Mouse (Mus musculus) kidney, postnatal 36 days (tissue): ENCODE results near the gene Clic4.

Source experiments
- DNase-seq, 2 experiments: peaks; one replicate each; pipeline ENCODE4 v3.0.0; 2021 to 2022; ENCODE audit warnings: mixed read lengths in 2 of 2

The Clic4 gene

GRCm38 (mm10) chr4:135272640-135273306 lies at the start of gene Clic4:
Clic4 (minus strand) TSS chr4:135272814.
- DNase-seq: peak; percentile 99 to 100

- DNase-seq: peak; percentile 74 to 83
Measured at GRCm38 (mm10) chr4:135317966-135318365, 45.4 kb upstream of the Clic4 start.

- no peak for DNase-seq
Measured at GRCm38 (mm10) chr4:135317539-135317938, 44.9 kb upstream of the Clic4 start.

GRCm38 (mm10) chr4:135315287-135315686 lies 42.7 kb upstream of the Clic4 start:
- no peak for DNase-seq

GRCm38 (mm10) chr4:135314419-135314832 lies 41.8 kb upstream of the Clic4 start:
- DNase-seq: no peak

GRCm38 (mm10) chr4:135313761-135314241 lies 41.2 kb upstream of the Clic4 start:
- DNase-seq: peak; percentile 36 to 60

- DNase-seq: peak; percentile 36 to 43
Measured at GRCm38 (mm10) chr4:135313111-135313691, 40.6 kb upstream of the Clic4 start.

GRCm38 (mm10) chr4:135312706-135313105 lies 40.1 kb upstream of the Clic4 start:
- DNase-seq: peak; percentile 83 to 86

- peak; percentile 60 to 69 for DNase-seq
Measured at GRCm38 (mm10) chr4:135310371-135310770, 37.8 kb upstream of the Clic4 start.

GRCm38 (mm10) chr4:135309726-135310125 lies 37.1 kb upstream of the Clic4 start:
- no peak for DNase-seq

- DNase-seq: no peak
Measured at GRCm38 (mm10) chr4:135309112-135309659, 36.6 kb upstream of the Clic4 start.

- peak in 1 of 2 experiments; percentile 61 for DNase-seq
Measured at GRCm38 (mm10) chr4:135306971-135307632, 34.5 kb upstream of the Clic4 start.

GRCm38 (mm10) chr4:135306533-135306932 lies 33.9 kb upstream of the Clic4 start:
- DNase-seq: peak; percentile 88 to 89

- no peak for DNase-seq
Measured at GRCm38 (mm10) chr4:135302261-135302660, 29.6 kb upstream of the Clic4 start.

GRCm38 (mm10) chr4:135301166-135301565 lies 28.6 kb upstream of the Clic4 start:
- no peak for DNase-seq

- DNase-seq: no peak
Measured at GRCm38 (mm10) chr4:135300248-135301041, 27.8 kb upstream of the Clic4 start.

GRCm38 (mm10) chr4:135298680-135299079 lies 26.1 kb upstream of the Clic4 start:
- no peak for DNase-seq

GRCm38 (mm10) chr4:135297931-135298546 lies 25.4 kb upstream of the Clic4 start:
- DNase-seq: no peak

- no peak for DNase-seq
Measured at GRCm38 (mm10) chr4:135297146-135297545, 24.5 kb upstream of the Clic4 start.

- DNase-seq: no peak
Measured at GRCm38 (mm10) chr4:135296565-135296964, 24.0 kb upstream of the Clic4 start.

- DNase-seq: peak in 1 of 2 experiments; percentile 60
Measured at GRCm38 (mm10) chr4:135293813-135294212, 21.2 kb upstream of the Clic4 start.

GRCm38 (mm10) chr4:135292477-135293089 lies 20.0 kb upstream of the Clic4 start:
- DNase-seq: peak; percentile 73 to 75
